Mouse (Mus musculus) forebrain, embryonic 16.5 days (tissue): ENCODE results near the gene Cacna2d4. TPM values are rescaled to one million over a fixed set of nuclear protein-coding genes. Genes with fewer than 3 reads are reported as not detected.

Experiments used
- ATAC-seq: fragments of 200-750 bp; cut with Nextera tagmentation; 2 replicates; pipeline ENCODE4 v1.8.0; 2017; ENCODE audit warnings: mild to moderate bottlenecking, moderate library complexity
- H3K27ac ChIP-seq: fragments of 300-500 bp; sonication (generic); 2 replicates; pipeline ENCODE4 v1.5.1; 2014; ENCODE audit warnings: low read length, control low read depth
- H3K27me3 ChIP-seq: fragments of 300-500 bp; sonication (generic); replicated peaks from 2 replicates; pipeline ENCODE4 v1.6.1; 2014; ENCODE audit warnings: low read length; ENCODE audit not compliant: control insufficient read depth, insufficient read depth
- H3K36me3 ChIP-seq: fragments of 300-500 bp; sonication (generic); 2 replicates; pipeline ENCODE4 v1.6.1; 2014; ENCODE audit not compliant: control insufficient read depth, insufficient read depth
- H3K4me1 ChIP-seq: fragments of 300-500 bp; sonication (generic); replicated peaks from 2 replicates; pipeline ENCODE4 v1.6.1; 2014; ENCODE audit warnings: low read length; ENCODE audit not compliant: control insufficient read depth, insufficient read depth
- H3K4me2 ChIP-seq: fragments of 300-500 bp; sonication (generic); 2 replicates; pipeline ENCODE4 v1.6.1; 2014; ENCODE audit warnings: mild to moderate bottlenecking, low read length, control low read depth
- H3K4me3 ChIP-seq: fragments of 300-500 bp; sonication (generic); replicated peaks from 2 replicates; pipeline ENCODE4 v1.5.1; 2014; ENCODE audit warnings: mild to moderate bottlenecking, low read length, control low read depth
- H3K9ac ChIP-seq: fragments of 300-500 bp; sonication (generic); replicated peaks from 2 replicates; pipeline ENCODE4 v1.6.1; 2014; ENCODE audit warnings: low read depth, low read length, control low read depth
- H3K9me3 ChIP-seq: fragments of 300-500 bp; sonication (generic); 2 replicates; pipeline ENCODE4 v1.6.1; 2016; ENCODE audit warnings: low read length; ENCODE audit not compliant: control insufficient read depth
- WGBS: fragments of 180-500 bp; shearing (Covaris S2); extraction: QIAGEN DNeasy Blood & Tissue Kit; methylation state at CpG from one replicate; pipeline ENCODE4 v1.1.7; 2014; 5-methylcytosine and 5-hydroxymethylcytosine counted together
- polyA plus RNA-seq: library from polyadenylated mRNA; unstranded; fragments of >200 nt; fragmentation: Nextera tagmentation; extraction: Ambion mirVana; gene quantifications from 2 replicates; pipeline ENCODE4 v1.2.1, GENCODE M21; 2015

Cacna2d4 gene
- polyA plus RNA-seq, 1 experiment from 2014 or later: 0.75 TPM

DNA sequence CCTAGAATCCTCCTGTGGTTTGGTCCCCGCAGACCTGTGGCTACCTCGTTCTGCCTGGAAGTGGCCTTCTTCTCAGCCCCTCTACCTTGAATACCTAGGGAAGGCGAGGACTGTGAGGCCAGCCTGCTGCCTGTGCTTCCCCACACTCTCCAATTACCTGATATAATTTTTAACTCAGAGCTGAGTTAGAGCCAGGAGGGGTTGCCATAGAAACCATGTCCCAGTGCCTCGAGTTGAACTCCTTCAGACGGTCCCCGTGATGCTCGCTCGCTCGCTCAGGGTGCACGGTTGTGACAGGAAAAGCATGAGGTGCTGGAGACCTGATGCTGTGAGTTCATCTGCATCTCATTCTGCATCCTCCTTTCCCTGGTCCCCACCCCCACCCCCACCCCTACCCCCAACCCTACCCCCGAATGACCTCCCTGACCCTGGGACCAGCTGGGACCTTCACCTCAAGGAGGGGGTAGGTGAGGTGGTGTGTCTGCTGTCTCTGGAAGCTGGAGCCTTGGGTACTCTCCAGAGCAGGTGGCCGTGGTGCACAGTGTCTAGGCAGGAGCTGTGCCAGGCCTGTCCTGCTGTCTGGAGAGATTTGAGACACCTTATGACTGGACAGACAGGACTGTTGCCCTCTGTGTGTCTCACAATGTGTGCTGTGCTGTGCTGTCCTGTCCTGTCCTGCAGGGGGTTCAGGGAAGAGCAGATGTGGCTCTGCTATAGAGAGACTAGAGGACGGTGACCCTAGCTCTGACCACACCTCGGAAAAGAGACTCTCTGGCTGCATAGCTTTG is 77.5 kb downstream of the Cacna2d4 start:
- 53% methylated on average over 14 of the region's 14 CpGs for WGBS
- Histone ChIP-seq H3K4me2 (no peak overlapping the region), H3K27me3 (no peaks in the 10 kb centered on the region), H3K9ac (no peak overlapping the region), H3K4me3 (no peak overlapping the region), H3K4me1 (peaks cover 26% of the 10 kb centered on the region), H3K36me3 (no peaks in the 10 kb centered on the region), H3K9me3 (no peaks in the 10 kb centered on the region), H3K27ac (0 out of 2 replicates have a peak overlapping the region, but pooled peaks have one; percentile 52)
- ATAC-seq: peak; percentile 81

DNA sequence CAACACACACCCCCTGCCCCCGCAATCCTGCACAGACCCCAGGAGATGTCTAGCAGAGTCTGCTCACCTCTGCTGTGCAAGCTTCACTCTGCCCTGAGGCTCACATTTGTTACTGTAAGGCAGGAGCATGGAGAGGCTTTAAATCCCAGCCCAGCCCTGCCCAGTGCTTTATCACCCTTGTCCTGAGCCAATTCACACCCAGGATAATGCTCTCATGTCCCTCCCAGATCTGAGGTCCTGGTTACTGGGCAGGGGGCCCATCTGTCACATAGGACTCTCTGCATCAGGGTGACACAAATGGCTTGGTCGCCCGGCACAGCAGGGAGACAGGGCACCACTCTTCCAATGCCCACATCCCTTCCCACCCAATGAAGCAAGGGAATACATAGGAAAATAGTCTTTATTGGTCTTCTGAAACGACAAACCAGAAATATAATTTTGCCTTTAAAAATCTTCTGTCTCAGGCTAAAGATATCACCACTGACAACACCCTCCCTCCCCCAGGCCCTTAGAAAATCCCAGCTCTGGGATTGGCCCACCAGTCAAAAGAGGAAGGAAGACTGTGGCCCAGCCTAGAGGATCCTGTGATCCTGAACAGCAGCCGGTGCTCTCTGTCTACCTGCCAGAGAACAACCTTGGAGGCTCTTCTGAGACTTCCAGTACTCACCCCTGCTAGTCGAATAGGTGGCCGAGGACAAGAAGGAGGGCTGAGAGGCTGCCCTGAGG is 78.6 kb downstream of the Cacna2d4 start:
- WGBS: 73% methylated on average over 7 of the region's 7 CpGs
- H3K9ac ChIP-seq: no peak overlapping the region

DNA sequence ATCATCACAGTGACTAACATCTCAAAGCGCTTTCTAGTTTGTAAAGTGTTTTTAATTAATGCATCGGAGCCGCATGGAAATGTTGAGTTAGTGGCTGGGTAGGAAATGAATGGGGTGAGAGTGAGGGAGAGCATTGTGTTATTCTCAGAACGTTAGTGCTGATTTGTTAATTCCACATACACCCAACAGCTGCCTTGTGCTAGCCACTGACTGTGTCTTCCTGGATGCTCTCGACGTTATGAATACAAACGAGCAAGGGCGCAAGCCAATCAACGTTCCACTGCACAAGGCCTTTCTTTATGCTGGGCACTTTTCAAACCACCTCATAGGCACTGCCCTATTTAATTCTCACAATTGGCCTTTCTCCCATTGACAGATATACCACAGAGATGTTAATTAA is 82.4 kb downstream of the Cacna2d4 start:
- ATAC-seq: peak; percentile 82
- Histone ChIP-seq H3K36me3 (no peaks in the 10 kb centered on the region), H3K27ac (0 out of 2 replicates have a peak overlapping the region, but pooled peaks have one; percentile 2), H3K4me1 (peaks cover 19% of the 10 kb centered on the region), H3K4me3 (no peak overlapping the region), H3K9me3 (no peaks in the 10 kb centered on the region), H3K4me2 (no peak overlapping the region), H3K27me3 (no peaks in the 10 kb centered on the region), H3K9ac (no peak overlapping the region)
- 9% methylated on average over 9 of the region's 9 CpGs for WGBS

More for the DNA sequence above, 78.6 kb downstream of the Cacna2d4 start:
- Histone ChIP-seq H3K9me3 (no peaks in the 10 kb centered on the region), H3K27me3 (no peaks in the 10 kb centered on the region), H3K27ac (no peak overlapping the region), H3K36me3 (no peaks in the 10 kb centered on the region), H3K4me1 (peaks cover 28% of the 10 kb centered on the region), H3K4me3 (no peak overlapping the region), H3K4me2 (no peak overlapping the region)
- ATAC-seq: no peak

DNA sequence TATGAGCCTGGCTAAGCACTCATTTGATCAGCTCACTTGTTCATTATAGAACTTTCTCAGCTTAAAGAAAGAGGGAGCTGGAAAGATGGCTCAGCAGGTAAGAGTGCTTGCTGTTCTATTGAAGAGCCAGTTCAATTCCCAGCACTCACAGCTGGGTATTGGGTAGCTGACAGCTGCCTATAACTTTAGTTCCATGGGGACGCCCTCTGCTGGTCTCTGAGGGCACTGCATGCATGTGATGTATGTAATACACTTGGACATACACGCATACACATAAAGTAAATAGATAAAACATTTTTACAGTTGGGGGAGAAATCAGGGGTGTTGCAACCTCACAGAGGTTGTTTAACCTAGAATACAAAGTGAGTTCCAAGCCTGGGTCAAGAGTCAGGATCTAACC is 83.0 kb downstream of the Cacna2d4 start:
- WGBS: 82% methylated on average over 2 of the region's 2 CpGs
- H3K27ac ChIP-seq: no peak overlapping the region
- no peak overlapping the region for H3K4me3 ChIP-seq
- H3K9me3 ChIP-seq: no peaks in the 10 kb centered on the region
- ATAC-seq: no peak
- H3K4me1 ChIP-seq: peaks cover 12% of the 10 kb centered on the region
- H3K27me3 ChIP-seq: no peaks in the 10 kb centered on the region
- H3K36me3 ChIP-seq: no peaks in the 10 kb centered on the region
- no peak overlapping the region for H3K9ac ChIP-seq
- H3K4me2 ChIP-seq: no peak overlapping the region

DNA sequence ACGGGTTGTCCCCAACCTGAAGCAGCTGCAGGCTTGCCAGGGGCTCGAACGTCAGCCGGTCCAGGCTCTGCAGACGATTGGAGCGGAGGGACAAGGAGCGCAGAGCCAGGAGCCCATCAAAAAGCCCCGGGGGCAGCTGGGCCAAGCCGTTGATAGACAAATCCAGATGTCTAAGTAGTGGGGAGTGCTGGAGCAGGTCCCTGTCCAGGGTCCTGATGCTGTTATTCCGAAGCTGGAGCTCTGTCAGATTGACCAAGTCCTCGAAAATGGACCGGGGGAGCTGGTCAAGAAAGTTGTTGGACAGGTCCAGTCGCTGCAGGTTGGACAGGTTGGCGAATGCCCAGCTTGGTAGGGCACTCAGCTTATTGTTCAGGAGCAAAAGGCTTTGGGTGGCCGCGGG is 84.2 kb downstream of the Cacna2d4 start:
- Histone ChIP-seq H3K4me2 (no peak overlapping the region), H3K27me3 (no peaks in the 10 kb centered on the region), H3K4me3 (no peak overlapping the region), H3K4me1 (peaks cover 8% of the 10 kb centered on the region), H3K9me3 (no peaks in the 10 kb centered on the region), H3K9ac (no peak overlapping the region), H3K27ac (no peak overlapping the region), H3K36me3 (no peaks in the 10 kb centered on the region)
- 51% methylated on average over 16 of the region's 16 CpGs for WGBS
- no peak for ATAC-seq

DNA sequence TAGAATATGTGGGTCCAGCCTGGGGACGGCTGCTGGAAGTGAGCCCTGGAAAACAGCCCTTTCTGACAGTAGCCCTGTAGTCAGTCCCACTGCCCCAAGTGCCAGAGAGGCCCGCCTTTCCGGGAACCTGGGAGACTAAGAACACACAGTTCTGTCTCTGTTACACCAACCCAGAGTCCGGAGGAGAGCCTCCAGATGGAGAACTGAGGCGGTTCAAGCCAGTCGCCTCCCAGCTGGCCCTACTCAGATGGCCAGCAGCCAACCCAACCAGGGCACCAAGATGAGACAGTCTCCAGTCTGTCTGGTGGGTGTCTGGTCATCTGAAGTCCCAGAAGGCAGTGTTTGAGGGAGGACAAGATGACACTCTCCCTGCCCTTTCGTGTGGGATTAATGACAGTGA is 85.4 kb downstream of the Cacna2d4 start:
- Histone ChIP-seq H3K27me3 (no peaks in the 10 kb centered on the region), H3K4me3 (no peak overlapping the region), H3K4me1 (peaks cover 10% of the 10 kb centered on the region), H3K9me3 (no peaks in the 10 kb centered on the region), H3K9ac (no peak overlapping the region), H3K36me3 (no peaks in the 10 kb centered on the region), H3K27ac (no peak overlapping the region), H3K4me2 (no peak overlapping the region)
- ATAC-seq: no peak
- 73% methylated on average over 7 of the region's 7 CpGs for WGBS

DNA sequence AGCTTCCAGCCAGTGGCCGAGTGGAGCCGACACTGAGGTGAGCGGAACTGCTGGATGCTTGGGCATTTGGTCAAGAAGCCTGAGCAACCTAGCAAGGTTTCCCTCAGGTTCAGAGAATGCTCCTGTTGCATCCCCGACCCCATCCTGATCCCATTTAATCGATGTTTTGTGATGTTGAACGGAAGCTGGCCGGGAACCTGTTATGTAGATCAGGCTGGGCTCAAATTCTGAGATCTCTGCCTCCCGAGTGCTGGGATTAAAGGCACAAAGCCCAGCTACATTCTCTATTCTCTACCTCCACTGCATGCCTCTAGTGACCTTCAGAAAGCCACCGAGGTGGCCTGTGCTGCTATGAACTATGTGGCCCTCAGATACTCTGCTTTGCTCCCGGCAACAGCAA is 88.5 kb downstream of the Cacna2d4 start:
- no peak overlapping the region for H3K9ac ChIP-seq
- H3K36me3 ChIP-seq: no peaks in the 10 kb centered on the region
- peaks cover 22% of the 10 kb centered on the region for H3K4me1 ChIP-seq
- WGBS: 49% methylated on average over 10 of the region's 10 CpGs
- H3K4me3 ChIP-seq: no peak overlapping the region
- H3K9me3 ChIP-seq: no peaks in the 10 kb centered on the region
- H3K27me3 ChIP-seq: no peaks in the 10 kb centered on the region
- no peak overlapping the region for H3K27ac ChIP-seq
- no peak for ATAC-seq
- H3K4me2 ChIP-seq: no peak overlapping the region

DNA sequence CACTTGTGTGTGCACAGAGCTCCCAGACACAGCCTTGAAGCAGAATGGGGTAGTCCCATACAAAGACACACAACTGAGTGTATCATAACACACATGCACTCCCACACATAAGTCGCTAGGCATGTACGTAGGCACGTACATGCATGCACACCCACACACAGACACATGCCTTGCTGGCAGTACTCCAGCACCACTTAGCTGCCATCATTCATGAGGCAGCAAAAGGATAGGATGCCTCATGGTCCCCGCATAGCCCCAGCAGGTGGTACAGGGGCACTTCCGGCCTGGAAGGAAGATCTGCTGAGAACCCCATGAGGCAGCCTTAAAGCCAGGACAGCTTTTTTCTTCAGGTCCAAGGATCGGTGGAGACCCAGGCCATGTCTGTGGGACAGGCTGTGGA is 89.7 kb downstream of the Cacna2d4 start:
- no peak overlapping the region for H3K9ac ChIP-seq
- H3K27me3 ChIP-seq: peaks cover 1% of the 10 kb centered on the region; the same call in 1 of the 2 replicates
- H3K4me3 ChIP-seq: no peak overlapping the region
- 69% methylated on average over 6 of the region's 6 CpGs for WGBS
- no peaks in the 10 kb centered on the region for H3K9me3 ChIP-seq
- H3K4me1 ChIP-seq: peaks cover 32% of the 10 kb centered on the region
- H3K36me3 ChIP-seq: no peaks in the 10 kb centered on the region
- H3K27ac ChIP-seq: no peak overlapping the region
- H3K4me2 ChIP-seq: no peak overlapping the region
- no peak for ATAC-seq

DNA sequence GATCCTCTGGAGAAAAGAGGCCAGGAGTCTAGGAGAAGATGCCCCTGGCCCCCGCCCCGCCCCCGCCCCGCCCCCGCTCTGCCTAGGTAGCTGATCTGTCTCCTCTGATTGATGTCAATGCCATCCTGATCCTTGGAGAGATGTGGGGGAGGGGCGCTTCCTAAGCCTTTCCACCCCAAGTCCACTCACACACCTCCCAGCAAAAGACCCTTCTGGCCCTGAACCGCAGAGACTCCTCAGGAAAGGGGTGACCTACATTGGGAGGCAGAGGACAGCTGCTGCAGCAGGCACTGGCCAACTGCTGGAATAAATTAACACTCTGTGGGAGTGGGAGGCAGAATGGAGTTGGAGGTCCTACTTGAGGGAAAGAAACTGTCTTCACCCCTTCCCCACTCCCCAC is 90.2 kb downstream of the Cacna2d4 start:
- Histone ChIP-seq H3K27me3 (peaks cover 5% of the 10 kb centered on the region; the same call in 1 of the 2 replicates), H3K4me2 (no peak overlapping the region), H3K4me3 (no peak overlapping the region), H3K4me1 (peaks cover 34% of the 10 kb centered on the region), H3K36me3 (no peaks in the 10 kb centered on the region), H3K27ac (no peak overlapping the region), H3K9ac (no peak overlapping the region), H3K9me3 (no peaks in the 10 kb centered on the region)
- ATAC-seq: no peak
- 40% methylated on average over 7 of the region's 7 CpGs for WGBS
